Mouse (Mus musculus): ENCODE data around the gene Sox5. TPM values are rescaled to one million over a fixed set of nuclear protein-coding genes. Genes with fewer than 3 reads are reported as not detected.

Sox5 gene
- total RNA-seq (2021) = 1 to 10 TPM; 1.4 to 1.5 TPM
- long read RNA-seq, experiment 1 = 0 reads
- long read RNA-seq, experiment 2, partial matches to known transcripts = 0 of 1 reads
- long read RNA-seq, experiment 2, other reads (novel, unspliced or antisense) = 1 of 1 reads

- DNase-seq = peak; percentile 36 to 59
- intact Hi-C loops (cut with DNase I) = no loop called here
Measured at GRCm38 (mm10) chr6:144781431-144782030, at the start of gene Sox5. TSS of gene Sox5 (minus strand) at chr6:144781977.

- DNase-seq = no peak
- intact Hi-C loops (cut with DNase I) = no loop called here
Measured at GRCm38 (mm10) chr6:144825018-144825602, 43.3 kb upstream of the Sox5 start.

GRCm38 (mm10) chr6:144824153-144824552 is 42.4 kb upstream of the Sox5 start:
- no peak for DNase-seq
- intact Hi-C loops (cut with DNase I) = no loop called here

- intact Hi-C loops (cut with DNase I) = no loop called here
- DNase-seq = no peak
Measured at GRCm38 (mm10) chr6:144822594-144822993, 40.8 kb upstream of the Sox5 start.

- intact Hi-C loops (cut with DNase I) = no loop called here
- no peak for DNase-seq
Measured at GRCm38 (mm10) chr6:144821019-144821418, 39.2 kb upstream of the Sox5 start.

- DNase-seq = no peak
- intact Hi-C loops (cut with DNase I) = no loop called here
Measured at GRCm38 (mm10) chr6:144818016-144818415, 36.2 kb upstream of the Sox5 start.

- intact Hi-C loops (cut with DNase I) = no loop called here
- DNase-seq = no peak
Measured at GRCm38 (mm10) chr6:144817329-144817932, 35.7 kb upstream of the Sox5 start.

- intact Hi-C loops (cut with DNase I) = no loop called here
Measured at GRCm38 (mm10) chr6:144815542-144815941, 33.8 kb upstream of the Sox5 start.

GRCm38 (mm10) chr6:144814931-144815364 is 33.2 kb upstream of the Sox5 start:
- intact Hi-C loops (cut with DNase I) = no loop called here
- DNase-seq = peak in 1 of 2 experiments; percentile 10

More at GRCm38 (mm10) chr6:144815542-144815941, 33.8 kb upstream of the Sox5 start:
- DNase-seq = no peak

- no peak for DNase-seq
- intact Hi-C loops (cut with DNase I) = no loop called here
Measured at GRCm38 (mm10) chr6:144804321-144804720, 22.5 kb upstream of the Sox5 start.

GRCm38 (mm10) chr6:144803063-144803462 is 21.3 kb upstream of the Sox5 start:
- no peak for DNase-seq
- intact Hi-C loops (cut with DNase I) = no loop called here

GRCm38 (mm10) chr6:144794356-144794755 is 12.6 kb upstream of the Sox5 start:
- intact Hi-C loops (cut with DNase I) = no loop called here
- no peak for DNase-seq

- no peak for DNase-seq
- intact Hi-C loops (cut with DNase I) = no loop called here
Measured at GRCm38 (mm10) chr6:144792871-144793270, 11.1 kb upstream of the Sox5 start.

- intact Hi-C loops (cut with DNase I) = no loop called here
- no peak for DNase-seq
Measured at GRCm38 (mm10) chr6:144783295-144783694, 1.5 kb upstream of the Sox5 start.

GRCm38 (mm10) chr6:144782866-144783265 is 1.1 kb upstream of the Sox5 start:
- intact Hi-C loops (cut with DNase I) = no loop called here
- no peak for DNase-seq

- peak in 1 of 2 experiments; percentile 20 for DNase-seq
- intact Hi-C loops (cut with DNase I) = no loop called here
Measured at GRCm38 (mm10) chr6:144782031-144782857, 467 bp upstream of the Sox5 start.

GRCm38 (mm10) chr6:144780608-144781285 is 1.0 kb downstream of the Sox5 start:
- DNase-seq = no peak
- intact Hi-C loops (cut with DNase I) = no loop called here

- intact Hi-C loops (cut with DNase I) = no loop called here
Measured at GRCm38 (mm10) chr6:144779945-144780607, 1.7 kb downstream of the Sox5 start.

GRCm38 (mm10) chr6:144777356-144778035 is 4.3 kb downstream of the Sox5 start:
- intact Hi-C loops (cut with DNase I) = no loop called here
- DNase-seq = no peak

More at GRCm38 (mm10) chr6:144779945-144780607, 1.7 kb downstream of the Sox5 start:
- DNase-seq = no peak

All from gastrocnemius, postnatal 36 days (tissue).